Mouse (Mus musculus): Measurements from ENCODE around the gene Dusp2. TPM values are rescaled to one million over a fixed set of nuclear protein-coding genes. Genes with fewer than 3 reads are reported as not detected.

Dusp2 gene
- total RNA-seq, 2 experiments from 2014 or later = 8.5 to 8.9 TPM

Other genes with a start within 250 kb of the Dusp2 start
- 1 to 10 TPM; 8.7 to 9.8 TPM for gene Ncaph, start 202.2 kb upstream of the Dusp2 start, total RNA-seq (2021)
- gene Itpripl1, start 192.7 kb upstream of the Dusp2 start, total RNA-seq (2021) = 10 to 100 TPM; 16.4 to 18.2 TPM
- gene 1810024B03Rik, start 127.9 kb upstream of the Dusp2 start, total RNA-seq (2021) = under 1 TPM; 0.62 to 0.72 TPM
- gene Snrnp200, start 127.8 kb upstream of the Dusp2 start, total RNA-seq (2021) = 100 to 1,000 TPM; 106 to 111 TPM
- 10 to 100 TPM; 49.3 to 59.6 TPM for gene Ciao1, start 88.3 kb upstream of the Dusp2 start, total RNA-seq (2021)
- 100 to 1,000 TPM; 106 TPM for gene Tmem127, start 88.3 kb upstream of the Dusp2 start, total RNA-seq (2021)
- 100 to 1,000 TPM; 147 to 164 TPM for gene Stard7, start 65.9 kb upstream of the Dusp2 start, total RNA-seq (2021)
- not detected for gene Astl, start 2.5 kb downstream of the Dusp2 start, total RNA-seq (2021)
- under 1 TPM; 0.12 to 0.28 TPM for gene Adra2b, start 27.0 kb downstream of the Dusp2 start, total RNA-seq (2021)
- under 1 TPM; 0.18 to 0.42 TPM for gene Gpat2, start 89.0 kb downstream of the Dusp2 start, total RNA-seq (2021)
- gene Fahd2a, start 108.4 kb downstream of the Dusp2 start, total RNA-seq (2021) = 10 to 100 TPM; 12.6 to 13.2 TPM
- 10 to 100 TPM; 32.3 to 36.6 TPM for gene Kcnip3, start 185.9 kb downstream of the Dusp2 start, total RNA-seq (2021)
- gene Prom2, start 205.3 kb downstream of the Dusp2 start, total RNA-seq (2021) = not detected

Measured in left cerebral cortex, postnatal 4 days (tissue).